Mouse (Mus musculus): Measurements from ENCODE around the gene Klc3.

DNA sequence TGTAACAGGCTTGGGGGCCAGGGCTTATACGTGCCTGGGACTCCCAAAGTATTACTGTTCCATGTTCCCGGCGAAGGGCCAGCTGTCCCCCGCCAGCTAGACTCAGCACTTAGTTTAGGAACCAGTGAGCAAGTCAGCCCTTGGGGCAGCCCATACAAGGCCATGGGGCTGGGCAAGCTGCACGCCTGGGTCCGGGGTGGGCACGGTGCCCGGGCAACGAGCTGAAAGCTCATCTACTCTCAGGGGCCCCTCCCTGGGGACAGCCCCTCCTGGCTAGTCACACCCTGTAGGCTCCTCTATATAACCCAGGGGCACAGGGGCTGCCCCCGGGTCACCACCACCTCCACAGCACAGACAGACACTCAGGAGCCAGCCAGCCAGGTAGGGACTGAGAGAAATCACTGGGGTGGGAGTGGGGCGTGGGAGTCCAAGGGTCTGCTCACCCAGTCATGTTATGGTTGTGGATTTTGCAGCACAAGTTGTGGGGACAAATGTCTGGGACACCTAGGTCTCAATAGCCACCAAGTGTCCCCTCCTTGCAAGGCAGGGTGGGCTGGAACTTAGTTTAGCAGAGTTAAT, 7.0 kb upstream of the Klc3 start:
- TF ChIP-seq POLR2A (IDR thresholded peaks at IDR 0.05; ENCODE audit: borderline replicate concordance, control insufficient read depth, low read depth, low read length) (no peak), CTCF (IDR thresholded peaks at IDR 0.05; ENCODE audit: control insufficient read depth, insufficient read depth, low read length) (no peak)
